Mouse (Mus musculus) intestine, embryonic 14.5 days (tissue): ENCODE measurements around the gene Ugt1a10. TPM values are rescaled to one million over a fixed set of nuclear protein-coding genes. Genes with fewer than 3 reads are reported as not detected.
"Not testable (repeated sequence)": the region's sequence is repeated elsewhere in the genome, so short reads cannot be mapped to it uniquely, and the experiment has no call there.

Experiments used
- ATAC-seq: fragments of 200-750 bp; cut with Nextera tagmentation; replicated peaks from 2 replicates; pipeline ENCODE4 v1.8.0; 2017; ENCODE audit warnings: low read depth, moderate number of reproducible peaks, moderate TSS enrichment, moderate library complexity; ENCODE audit not compliant: low FRiP score, low TSS enrichment
- DNase-seq: peaks from one replicate; pipeline ENCODE4 v3.0.0-alpha.2; 2018; ENCODE audit warnings: low spot score
- H3K27ac ChIP-seq: fragments of 300-500 bp; sonication (generic); 2 replicates; pipeline ENCODE4 v1.5.1; 2014; ENCODE audit warnings: low read depth, mild to moderate bottlenecking, control low read depth
- H3K27me3 ChIP-seq: fragments of 300-500 bp; sonication (generic); replicated peaks from 2 replicates; pipeline ENCODE4 v1.6.1; 2014; ENCODE audit warnings: low read length, control low read depth; ENCODE audit not compliant: control insufficient read depth, insufficient read depth
- H3K36me3 ChIP-seq: fragments of 300-500 bp; sonication (generic); 2 replicates; pipeline ENCODE4 v1.6.1; 2014; ENCODE audit warnings: low read length, control low read depth; ENCODE audit not compliant: control insufficient read depth, insufficient read depth
- H3K4me1 ChIP-seq: fragments of 300-500 bp; sonication (generic); replicated peaks from 2 replicates; pipeline ENCODE4 v1.6.1; 2014; ENCODE audit warnings: low read length, control low read depth, mixed read lengths; ENCODE audit not compliant: control insufficient read depth, insufficient read depth
- H3K4me2 ChIP-seq: fragments of 300-500 bp; sonication (generic); 2 replicates; pipeline ENCODE4 v1.6.1; 2014; ENCODE audit warnings: low read length
- H3K4me3 ChIP-seq: fragments of 300-500 bp; sonication (generic); 2 replicates; pipeline ENCODE4 v1.5.1; 2014; ENCODE audit warnings: low read depth, low read length, control low read depth, mixed read lengths
- H3K9ac ChIP-seq: fragments of 300-500 bp; sonication (generic); 2 replicates; pipeline ENCODE4 v1.6.1; 2014; ENCODE audit warnings: mild to moderate bottlenecking, low read length
- H3K9me3 ChIP-seq: fragments of 300-500 bp; sonication (generic); 2 replicates; pipeline ENCODE4 v1.6.1; 2016; ENCODE audit warnings: low read length, control low read depth; ENCODE audit not compliant: control insufficient read depth
- WGBS: fragments of 180-500 bp; shearing (Covaris S2); extraction: QIAGEN DNeasy Blood & Tissue Kit; methylation state at CpG from one replicate; pipeline ENCODE4 v1.1.7; 2014; 5-methylcytosine and 5-hydroxymethylcytosine counted together
- polyA plus RNA-seq: library from polyadenylated mRNA; unstranded; fragments of >200 nt; fragmentation: Nextera tagmentation; extraction: Ambion mirVana; gene quantifications from 2 replicates; pipeline ENCODE4 v1.2.1, GENCODE M21; 2014

Gene Ugt1a10
- polyA plus RNA-seq, 1 experiment from 2014 or later = not detected

DNA sequence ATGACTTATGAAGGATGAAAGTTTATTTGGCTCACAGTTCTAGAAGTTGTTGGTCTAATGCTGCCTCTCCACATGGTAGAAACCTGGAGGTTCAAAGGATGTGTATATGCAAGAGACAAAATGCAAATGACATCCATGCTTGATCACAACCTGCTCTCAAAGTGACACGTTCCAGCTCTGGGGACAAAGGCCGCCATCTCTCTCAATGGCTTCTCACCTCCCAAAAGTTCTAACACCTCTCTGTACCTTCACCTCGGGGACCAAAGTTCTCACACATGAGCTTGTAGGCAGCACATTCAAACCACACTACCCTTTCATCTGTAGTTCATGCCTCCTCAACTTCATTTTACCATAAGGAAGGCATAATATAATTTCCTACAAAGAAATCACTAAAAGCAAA lies 162.4 kb downstream of the Ugt1a10 start:
- ATAC-seq (no peak), DNase-seq (peak; percentile 52)
- H3K4me3 ChIP-seq = no peak overlapping the region
- no peak overlapping the region for H3K9ac ChIP-seq
- 40% methylated on average over 3 of the region's 3 CpGs for whole genome bisulfite sequencing
- no peaks in the 10 kb centered on the region for H3K36me3 ChIP-seq
- H3K9me3 ChIP-seq = peaks cover 44% of the 10 kb centered on the region
- no peaks in the 10 kb centered on the region for H3K27me3 ChIP-seq
- no peak overlapping the region for H3K27ac ChIP-seq
- H3K4me1 ChIP-seq = no peaks in the 10 kb centered on the region
- no peak overlapping the region for H3K4me2 ChIP-seq

DNA sequence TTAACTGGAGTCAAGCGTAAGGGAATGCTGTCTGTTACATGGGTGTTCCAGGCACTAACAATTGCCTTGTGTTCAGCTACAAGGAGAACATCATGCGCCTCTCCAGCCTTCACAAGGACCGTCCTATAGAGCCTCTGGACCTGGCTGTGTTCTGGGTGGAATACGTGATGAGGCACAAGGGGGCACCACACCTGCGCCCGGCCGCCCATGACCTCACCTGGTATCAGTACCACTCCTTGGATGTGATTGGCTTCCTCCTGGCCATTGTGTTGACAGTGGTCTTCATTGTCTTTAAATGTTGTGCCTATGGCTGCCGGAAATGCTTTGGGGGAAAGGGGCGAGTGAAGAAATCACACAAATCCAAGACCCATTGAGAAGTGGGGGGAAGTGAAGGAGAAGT lies 162.9 kb downstream of the Ugt1a10 start:
- no peak overlapping the region for H3K4me2 ChIP-seq
- no peak for ATAC-seq
- H3K9me3 ChIP-seq = peaks cover 39% of the 10 kb centered on the region
- H3K4me3 ChIP-seq = no peak overlapping the region
- no peak overlapping the region for H3K9ac ChIP-seq
- WGBS = 71% methylated on average over 9 of the region's 9 CpGs
- H3K36me3 ChIP-seq = no peaks in the 10 kb centered on the region
- DNase-seq = peak; percentile 57
- H3K4me1 ChIP-seq = no peaks in the 10 kb centered on the region
- H3K27me3 ChIP-seq = no peaks in the 10 kb centered on the region
- no peak overlapping the region for H3K27ac ChIP-seq

DNA sequence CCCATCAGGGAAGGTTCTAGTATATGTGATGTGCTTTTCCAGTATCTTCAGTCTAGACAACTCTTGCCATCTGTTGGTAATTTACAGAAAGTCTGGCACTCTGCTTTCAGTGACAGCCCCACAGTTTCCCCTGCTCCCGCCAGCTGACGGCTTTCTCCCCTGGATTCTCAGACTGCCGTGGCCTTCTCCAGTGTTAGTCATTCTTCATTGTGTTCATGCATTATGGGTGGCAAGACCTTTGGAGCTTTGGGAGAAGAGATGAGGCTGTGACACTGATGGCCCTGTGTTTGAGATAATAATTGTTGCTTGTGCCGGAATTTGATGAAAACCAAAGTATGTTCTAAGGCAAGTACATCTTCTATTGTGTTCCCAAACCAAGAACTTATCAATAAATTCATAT lies 163.4 kb downstream of the Ugt1a10 start:
- 50% methylated on average over 4 of the region's 4 CpGs for WGBS

DNA sequence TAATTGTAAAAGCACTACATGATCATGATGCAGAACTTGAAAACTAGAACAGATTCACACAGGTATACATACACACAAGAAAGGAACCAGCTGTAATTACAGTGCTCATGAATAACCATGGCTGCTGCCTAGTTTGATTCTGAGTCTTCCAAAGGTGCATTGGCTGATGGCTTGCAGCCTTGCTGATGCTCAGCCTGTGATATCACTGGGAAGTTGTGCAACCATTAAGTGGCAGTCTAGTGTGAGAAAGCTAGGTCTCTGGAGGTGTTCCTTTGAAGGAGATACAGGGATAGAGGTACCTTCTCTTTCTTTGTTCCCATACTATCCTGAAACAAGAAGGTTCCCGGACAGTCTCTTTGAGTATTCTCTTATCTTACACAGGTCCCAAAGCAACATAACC lies 163.9 kb downstream of the Ugt1a10 start:
- H3K27me3 ChIP-seq = no peaks in the 10 kb centered on the region
- DNase-seq (peak; percentile 58), ATAC-seq (no peak)
- 22% methylated on average over 1 of the region's 1 CpGs for WGBS
- H3K4me3 ChIP-seq = no peak overlapping the region
- no peaks in the 10 kb centered on the region for H3K36me3 ChIP-seq
- no peaks in the 10 kb centered on the region for H3K4me1 ChIP-seq
- no peak overlapping the region for H3K27ac ChIP-seq
- H3K4me2 ChIP-seq = no peak overlapping the region
- no peak overlapping the region for H3K9ac ChIP-seq
- peaks cover 30% of the 10 kb centered on the region for H3K9me3 ChIP-seq

More for the DNA sequence above, 163.4 kb downstream of the Ugt1a10 start:
- no peaks in the 10 kb centered on the region for H3K4me1 ChIP-seq
- peaks cover 34% of the 10 kb centered on the region for H3K9me3 ChIP-seq
- ATAC-seq = no peak
- H3K9ac ChIP-seq = no peak overlapping the region
- H3K27me3 ChIP-seq = no peaks in the 10 kb centered on the region
- peak; percentile 50 for DNase-seq
- H3K27ac ChIP-seq = no peak overlapping the region
- H3K4me3 ChIP-seq = no peak overlapping the region
- H3K4me2 ChIP-seq = no peak overlapping the region
- H3K36me3 ChIP-seq = no peaks in the 10 kb centered on the region

DNA sequence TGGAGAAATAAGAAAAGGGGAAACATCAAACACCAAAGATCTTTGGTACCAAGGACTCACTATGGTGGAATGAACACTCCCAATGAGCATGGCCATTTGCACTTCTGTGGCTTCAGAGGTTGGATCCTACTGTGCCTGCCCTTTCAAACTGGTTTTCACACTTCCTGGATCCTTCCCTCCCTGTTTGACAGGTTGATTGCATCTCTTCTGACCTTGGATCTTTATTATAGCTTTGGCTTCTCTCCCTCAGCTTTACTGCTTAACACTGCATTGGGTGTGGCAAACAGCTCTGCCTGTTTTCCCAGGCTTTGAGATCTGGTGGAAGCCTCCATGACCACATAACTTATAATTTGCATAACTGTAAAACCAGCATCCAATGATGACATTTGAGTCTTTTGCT lies 165.1 kb downstream of the Ugt1a10 start:
- no peak overlapping the region for H3K4me2 ChIP-seq
- H3K4me3 ChIP-seq = no peak overlapping the region
- H3K27ac ChIP-seq = no peak overlapping the region
- no peaks in the 10 kb centered on the region for H3K4me1 ChIP-seq
- peaks cover 20% of the 10 kb centered on the region for H3K9me3 ChIP-seq
- no peak for ATAC-seq
- no peaks in the 10 kb centered on the region for H3K27me3 ChIP-seq
- DNase-seq = peak; percentile 64
- H3K36me3 ChIP-seq = no peaks in the 10 kb centered on the region
- H3K9ac ChIP-seq = no peak overlapping the region

DNA sequence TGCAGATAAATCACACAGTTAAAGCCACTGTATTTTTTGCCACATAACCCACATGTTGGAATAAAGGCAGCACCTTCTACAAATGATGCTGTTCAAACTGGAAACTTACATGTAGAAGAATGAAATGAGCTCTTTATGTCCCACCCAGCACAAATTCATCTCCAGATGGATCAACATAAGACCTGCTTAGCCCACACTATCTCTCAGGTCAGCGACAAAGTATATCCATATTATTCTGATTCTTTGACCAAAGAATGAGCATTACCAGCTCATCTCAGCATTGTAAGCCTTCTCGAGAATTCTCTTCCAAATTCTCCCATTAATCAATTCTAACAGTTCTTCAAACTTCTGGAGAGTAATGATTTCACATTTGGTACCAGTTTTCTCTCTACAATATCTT lies 167.0 kb downstream of the Ugt1a10 start:
- DNase-seq (no peak), ATAC-seq (no peak)
- Histone ChIP-seq H3K27me3 (no peaks in the 10 kb centered on the region), H3K36me3 (no peaks in the 10 kb centered on the region), H3K27ac (no peak overlapping the region), H3K4me1 (no peaks in the 10 kb centered on the region), H3K4me3 (no peak overlapping the region), H3K9me3 (peaks cover 26% of the 10 kb centered on the region), H3K4me2 (no peak overlapping the region), H3K9ac (no peak overlapping the region)
- WGBS = 48% methylated on average over 2 of the region's 2 CpGs

DNA sequence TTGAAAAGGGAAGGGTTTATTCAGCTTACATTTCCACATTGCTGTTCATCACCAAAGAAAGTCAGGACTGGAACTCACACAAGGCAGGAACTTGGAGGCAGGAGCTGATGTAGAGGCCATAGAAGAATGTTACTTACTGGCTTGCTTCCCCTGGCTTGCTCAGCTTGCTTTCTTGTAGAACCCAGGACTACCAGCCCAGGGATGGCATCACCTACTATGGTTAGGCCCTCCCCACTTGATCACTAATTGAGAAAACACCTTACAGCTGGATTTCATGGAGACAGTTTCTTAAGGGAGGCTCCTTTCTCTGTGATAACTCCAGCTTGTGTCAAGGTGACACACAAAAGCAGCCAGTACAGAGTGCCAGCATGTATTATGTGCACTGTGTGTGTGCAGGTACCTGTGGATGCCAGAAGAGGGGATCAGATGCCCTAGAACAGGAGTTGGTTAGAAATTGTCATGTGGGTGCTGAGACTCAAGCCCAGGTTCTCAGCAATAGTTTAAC lies 167.9 kb downstream of the Ugt1a10 start:
- not testable (repeated sequence) for H3K4me1 ChIP-seq, H3K27ac ChIP-seq, H3K4me2 ChIP-seq, ATAC-seq, H3K36me3 ChIP-seq, H3K9ac ChIP-seq, H3K27me3 ChIP-seq, H3K4me3 ChIP-seq
- DNase-seq = peak; percentile 52
- peaks cover 29% of the 10 kb centered on the region for H3K9me3 ChIP-seq

DNA sequence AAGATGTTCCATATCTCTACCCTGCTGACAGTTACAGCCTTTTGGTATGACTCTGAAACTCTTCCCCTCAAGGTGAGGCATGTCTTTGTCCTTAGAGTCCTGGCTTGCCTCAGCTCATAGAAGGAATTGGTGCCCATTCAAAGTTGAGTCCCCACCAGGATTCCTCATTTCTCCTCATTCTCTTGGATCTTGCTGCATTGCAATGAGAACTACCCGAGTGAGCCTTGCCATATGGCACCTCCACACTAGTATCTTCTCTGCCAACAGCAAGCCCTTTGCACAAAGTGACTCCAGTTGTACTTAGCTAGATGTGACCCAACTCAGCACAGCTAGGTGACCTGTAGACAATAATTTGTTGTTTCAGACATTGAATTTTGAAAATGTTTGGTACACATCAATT lies 168.4 kb downstream of the Ugt1a10 start:
- H3K27me3 ChIP-seq = no peaks in the 10 kb centered on the region
- peaks cover 34% of the 10 kb centered on the region for H3K9me3 ChIP-seq
- no peak overlapping the region for H3K9ac ChIP-seq
- ATAC-seq (no peak), DNase-seq (peak; percentile 62)
- WGBS = 46% methylated on average over 1 of the region's 1 CpGs
- H3K27ac ChIP-seq = no peak overlapping the region
- no peak overlapping the region for H3K4me2 ChIP-seq
- H3K4me3 ChIP-seq = no peak overlapping the region
- no peaks in the 10 kb centered on the region for H3K4me1 ChIP-seq
- no peaks in the 10 kb centered on the region for H3K36me3 ChIP-seq

DNA sequence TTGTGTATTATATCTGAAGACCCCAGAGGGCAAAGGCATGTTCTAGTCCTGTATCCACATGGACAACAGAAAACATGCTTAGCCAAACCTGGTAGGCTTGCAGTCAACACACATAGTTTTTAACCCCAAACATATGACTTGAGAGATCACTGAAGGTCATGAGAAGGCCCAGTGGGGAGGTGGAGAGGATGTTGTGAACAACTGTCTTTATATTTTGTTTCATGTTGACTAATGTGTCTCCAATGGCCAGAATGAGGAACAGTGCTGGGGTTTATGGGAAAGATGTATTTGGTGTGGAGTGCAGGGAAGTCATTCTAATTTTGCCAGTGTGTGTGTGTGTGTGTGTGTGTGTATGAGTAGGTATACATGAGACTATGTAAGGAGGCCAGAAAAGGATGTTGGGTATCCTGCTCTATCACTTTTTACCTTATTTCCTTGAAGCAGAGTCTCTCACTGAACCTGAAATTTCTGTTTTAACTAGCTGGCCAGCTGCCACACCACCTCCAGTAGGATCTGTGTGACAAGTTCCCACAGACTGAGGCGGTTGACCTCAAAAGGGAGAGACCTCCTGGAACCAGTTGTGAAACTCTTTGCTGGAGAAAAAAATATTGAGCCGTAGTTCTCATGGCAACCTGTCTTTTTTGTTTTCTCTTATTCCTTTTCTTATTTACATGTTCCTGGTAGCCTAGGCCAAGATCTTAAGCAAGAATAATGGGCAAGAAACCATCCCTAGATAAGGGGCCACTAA lies 169.0 kb downstream of the Ugt1a10 start:
- Histone ChIP-seq H3K27ac (no peak overlapping the region), H3K9ac (no peak overlapping the region), H3K4me1 (no peaks in the 10 kb centered on the region), H3K4me3 (no peak overlapping the region), H3K4me2 (no peak overlapping the region), H3K27me3 (no peaks in the 10 kb centered on the region), H3K36me3 (no peaks in the 10 kb centered on the region), H3K9me3 (peaks cover 40% of the 10 kb centered on the region)
- ATAC-seq (no peak), DNase-seq (peak; percentile 53)
- WGBS = 70% methylated on average over 2 of the region's 2 CpGs
